Mouse (Mus musculus): ENCODE measurements around the gene Zbtb16.

Zbtb16 gene

DNA sequence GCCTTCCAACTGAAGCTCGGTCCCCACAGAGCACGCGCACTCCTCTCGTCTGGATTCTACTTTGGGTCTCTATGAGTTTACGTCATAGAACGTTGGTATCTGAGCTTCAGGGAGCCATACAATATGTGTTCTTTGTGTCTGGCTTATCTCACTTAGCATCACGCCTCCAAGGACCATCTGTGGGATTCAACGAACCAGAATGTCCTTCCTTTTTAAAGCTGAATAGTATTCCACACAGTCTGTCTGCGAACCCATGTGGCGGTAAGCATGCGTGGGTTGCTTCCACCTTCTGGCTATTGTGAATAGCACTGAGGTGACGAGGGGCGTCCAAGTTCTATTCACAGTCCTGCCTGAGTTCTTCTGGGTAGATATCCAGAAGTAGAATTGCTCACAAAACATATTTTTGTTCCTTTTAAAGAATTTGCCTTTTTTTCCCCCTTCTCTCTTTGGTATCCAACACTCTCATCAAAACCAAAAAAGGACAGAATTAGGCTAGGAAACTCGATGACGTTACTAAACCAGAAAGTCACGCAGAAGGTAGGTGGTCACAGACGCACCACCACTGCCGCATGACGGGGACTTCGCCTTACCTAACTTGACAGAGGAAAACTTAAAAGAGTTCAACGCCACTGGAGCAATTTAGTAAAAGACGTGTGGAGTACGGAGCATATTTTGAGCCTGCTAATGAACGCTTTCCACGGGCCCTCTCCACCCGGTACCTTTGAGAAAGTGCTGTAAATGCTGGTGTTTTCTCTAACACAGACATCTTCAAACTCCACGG, 32.4 kb downstream of the Zbtb16 start:
- DNase-seq (ENCODE audit: low read depth), result no peak

DNA sequence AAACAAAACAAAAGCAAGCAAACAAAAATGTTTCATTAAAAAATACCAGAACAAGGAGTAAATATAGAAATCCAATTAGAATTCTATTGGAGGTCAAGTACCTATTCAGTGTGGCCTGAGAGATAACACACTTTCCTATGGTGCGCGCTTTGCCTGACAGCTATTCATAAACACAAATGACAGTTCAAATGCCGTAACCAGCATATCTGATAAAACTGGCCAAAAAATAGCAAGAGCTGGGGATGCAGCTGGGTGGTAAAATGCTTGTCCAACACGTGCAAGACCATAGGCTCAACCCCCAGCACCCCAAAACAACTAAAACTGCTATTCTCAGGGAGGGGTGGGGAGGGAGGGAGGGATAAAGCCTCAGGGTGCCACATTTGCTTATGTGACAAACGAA, 33.6 kb downstream of the Zbtb16 start:
- no peak for DNase-seq (ENCODE audit: low read depth)

DNA sequence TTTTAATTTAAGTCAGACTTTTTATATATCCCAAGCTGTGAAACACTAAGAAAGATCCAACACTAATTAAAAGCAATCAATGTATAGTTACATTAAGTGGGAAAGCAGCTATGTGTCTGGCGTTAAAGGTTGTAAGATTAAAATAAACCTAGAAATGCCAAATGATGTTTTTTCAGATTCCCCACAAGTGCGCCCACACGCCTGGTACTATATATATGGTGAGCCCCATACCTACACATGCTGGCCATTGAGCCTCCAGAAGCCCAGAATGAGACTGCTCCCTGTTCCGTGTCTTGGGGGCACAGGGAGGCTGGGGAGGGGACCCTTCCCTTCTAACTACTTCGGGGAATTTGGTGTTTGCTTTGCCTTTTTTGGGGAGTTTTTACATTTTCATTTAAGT, 34.7 kb downstream of the Zbtb16 start:
- no peak for DNase-seq (ENCODE audit: low read depth)

DNA sequence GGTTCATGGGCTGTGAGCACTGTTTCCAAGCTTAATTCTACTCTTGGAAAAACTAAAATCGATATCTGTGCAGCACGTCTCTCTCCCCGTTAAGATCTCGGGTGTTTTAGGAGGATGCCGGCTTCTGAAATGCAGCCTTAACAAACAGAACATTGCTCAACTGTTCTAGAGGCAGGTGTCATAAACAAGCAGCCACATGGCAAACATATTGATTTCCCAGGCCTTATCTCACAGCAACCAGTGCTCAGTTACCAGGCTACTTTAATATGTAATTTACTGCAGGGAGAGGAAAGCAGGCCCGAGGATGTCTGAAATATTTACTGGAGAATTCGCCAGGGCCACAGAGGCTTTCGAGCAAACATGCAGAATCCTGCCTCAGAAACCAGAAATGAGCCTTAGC, 35.4 kb downstream of the Zbtb16 start:
- no peak for DNase-seq (ENCODE audit: low read depth)

DNA sequence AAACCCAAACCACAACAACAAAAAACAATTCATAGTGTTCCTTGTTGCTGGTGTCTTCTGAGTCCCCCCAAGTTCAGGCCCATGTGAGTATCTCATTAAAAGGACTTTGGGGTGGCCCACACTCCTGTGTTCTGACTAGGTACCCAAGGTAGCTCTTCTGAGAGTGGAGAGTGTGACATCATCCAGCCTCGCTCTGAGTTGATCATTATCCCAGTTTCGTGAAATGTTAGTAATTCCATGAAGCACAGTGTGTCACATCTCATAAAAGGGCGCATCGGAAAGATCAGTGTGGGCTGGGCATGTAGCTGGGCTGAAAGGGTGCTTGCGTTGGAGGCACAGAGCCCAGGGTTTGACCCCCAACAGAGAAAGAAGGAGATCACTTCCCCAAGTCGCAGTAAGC, 38.0 kb downstream of the Zbtb16 start:
- no peak for DNase-seq (ENCODE audit: low read depth)

DNA sequence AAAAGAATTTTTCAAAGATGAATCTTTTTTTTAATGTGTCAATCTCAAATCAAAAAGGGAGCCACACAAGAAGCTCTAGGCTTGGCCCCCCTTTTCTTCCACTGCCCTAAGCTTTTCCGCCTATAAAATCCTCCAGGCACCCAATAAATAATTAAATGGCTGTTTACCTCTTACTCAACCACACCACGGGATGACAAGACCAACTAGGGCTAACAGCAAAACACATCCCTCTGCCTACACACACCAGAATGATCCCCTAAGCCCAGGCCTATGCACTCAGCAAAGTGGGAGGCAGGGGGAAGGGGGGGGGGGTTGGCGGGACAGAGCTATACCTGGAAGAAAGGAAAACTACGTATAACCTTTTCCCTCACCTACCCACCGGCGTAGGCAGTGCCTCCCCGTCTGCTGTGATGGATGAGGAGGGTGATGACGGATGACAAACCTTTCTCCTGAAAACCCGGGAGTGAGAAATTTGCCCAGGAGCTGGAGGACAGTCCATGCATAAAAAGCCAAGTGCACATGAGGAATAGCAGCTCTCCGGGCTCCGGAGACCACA, 39.7 kb downstream of the Zbtb16 start:
- no peak for DNase-seq (ENCODE audit: low read depth)

DNA sequence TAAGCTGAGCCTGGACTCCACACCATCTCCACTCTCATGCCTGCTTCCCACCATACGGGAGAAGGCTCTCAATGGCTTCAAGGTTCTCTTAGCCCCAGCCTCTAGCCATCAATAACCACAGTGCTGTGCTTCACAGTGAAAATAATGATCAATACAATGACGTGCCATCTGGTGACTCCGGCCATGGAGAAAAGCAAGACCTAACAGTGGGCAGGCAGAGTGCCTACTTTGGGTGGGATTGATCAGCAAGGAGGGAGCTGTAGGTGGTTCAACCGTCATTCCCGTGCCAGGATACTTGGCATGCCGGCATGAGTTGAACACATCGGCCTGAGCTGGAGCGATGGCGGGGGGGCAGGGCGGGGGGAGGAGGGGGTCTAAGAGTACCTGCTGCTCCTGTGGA, 40.3 kb downstream of the Zbtb16 start:
- DNase-seq (ENCODE audit: low read depth), result no peak

DNA sequence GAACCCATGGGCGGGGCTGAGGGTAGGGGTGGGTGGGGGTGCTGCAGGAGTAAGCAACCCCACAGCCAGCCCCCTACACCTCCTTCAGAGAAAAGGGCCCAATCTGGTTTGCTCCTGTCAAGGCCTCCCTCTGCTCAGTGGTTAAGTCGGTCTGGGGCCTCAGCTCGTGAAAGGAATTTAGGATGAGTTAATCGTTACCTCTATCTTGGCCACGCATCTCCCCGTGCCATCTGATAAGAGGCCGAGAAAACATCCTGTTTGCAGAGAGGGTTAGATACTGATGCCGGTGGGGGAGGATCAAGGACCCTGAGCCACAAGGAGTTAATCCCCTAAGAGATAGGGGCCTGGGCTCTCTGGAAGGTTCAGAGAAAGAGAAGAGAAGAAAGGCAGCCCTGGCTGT, 40.9 kb downstream of the Zbtb16 start:
- DNase-seq (ENCODE audit: low read depth), result no peak

DNA sequence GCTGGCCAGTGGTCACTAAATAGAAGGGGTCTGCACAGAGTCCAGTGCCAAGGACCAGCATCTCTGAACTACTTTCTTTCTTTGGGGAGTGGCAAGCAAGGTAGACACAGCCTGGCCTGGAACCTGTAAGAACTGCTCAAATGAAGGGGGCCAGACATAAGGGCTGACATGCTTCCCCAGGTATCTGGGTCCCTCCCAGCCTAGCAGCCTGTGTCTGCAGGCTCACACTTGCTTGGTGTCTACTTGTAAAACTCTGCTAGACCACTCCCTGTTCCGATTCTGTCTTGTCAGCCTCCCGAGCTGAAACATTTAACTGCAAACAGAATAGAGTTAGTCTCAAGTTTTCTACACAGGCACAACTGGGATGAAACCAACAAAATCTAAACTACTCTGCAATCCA, 41.6 kb downstream of the Zbtb16 start:
- DNase-seq (ENCODE audit: low read depth), result no peak

DNA sequence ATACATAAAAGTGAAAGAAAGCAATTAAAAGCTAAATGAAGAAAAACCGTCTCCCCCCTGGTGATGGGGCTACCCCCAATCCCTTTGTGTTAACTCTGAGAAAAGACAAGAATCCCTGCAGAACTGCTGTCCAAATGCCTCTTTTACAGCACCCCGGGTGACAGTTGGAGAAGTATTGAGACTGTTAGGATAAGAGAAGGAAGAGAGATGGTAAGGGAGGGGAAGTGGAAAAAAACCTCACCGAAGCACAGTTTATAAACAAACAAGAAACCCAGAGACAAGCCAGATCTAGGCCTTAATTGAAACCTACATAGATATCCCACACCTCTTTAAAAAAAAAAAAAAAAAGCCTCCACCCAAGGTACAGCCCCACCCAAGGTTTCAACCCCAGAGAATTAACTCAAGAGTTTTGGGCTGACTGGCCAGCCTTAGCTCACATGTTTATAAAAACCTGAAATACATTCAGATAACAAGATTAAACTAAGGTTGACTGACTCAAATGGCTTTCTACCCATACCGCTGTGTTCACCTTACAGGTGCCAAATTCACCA, 42.3 kb downstream of the Zbtb16 start:
- no peak for DNase-seq (ENCODE audit: low read depth)

DNA sequence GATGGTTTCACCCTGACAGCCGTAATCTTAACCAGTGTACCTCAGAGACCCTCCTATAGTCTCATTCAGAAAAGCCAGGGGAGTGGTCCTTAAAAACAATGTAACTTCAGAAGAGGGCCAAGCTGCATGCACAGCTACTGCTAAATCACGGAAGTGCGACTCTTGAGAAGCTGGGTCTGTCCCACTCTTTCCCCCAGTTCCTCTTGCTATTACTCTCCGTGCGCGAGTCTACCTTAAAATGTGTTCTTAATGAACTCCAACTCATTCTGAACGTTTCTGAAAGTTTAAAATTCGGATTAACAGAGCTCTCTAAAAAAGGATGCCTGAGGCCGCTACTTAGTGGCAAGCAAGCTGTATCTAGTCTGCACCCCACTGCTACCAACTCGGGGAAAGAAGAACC, 45.4 kb downstream of the Zbtb16 start:
- DNase-seq (ENCODE audit: low read depth), result no peak

DNA sequence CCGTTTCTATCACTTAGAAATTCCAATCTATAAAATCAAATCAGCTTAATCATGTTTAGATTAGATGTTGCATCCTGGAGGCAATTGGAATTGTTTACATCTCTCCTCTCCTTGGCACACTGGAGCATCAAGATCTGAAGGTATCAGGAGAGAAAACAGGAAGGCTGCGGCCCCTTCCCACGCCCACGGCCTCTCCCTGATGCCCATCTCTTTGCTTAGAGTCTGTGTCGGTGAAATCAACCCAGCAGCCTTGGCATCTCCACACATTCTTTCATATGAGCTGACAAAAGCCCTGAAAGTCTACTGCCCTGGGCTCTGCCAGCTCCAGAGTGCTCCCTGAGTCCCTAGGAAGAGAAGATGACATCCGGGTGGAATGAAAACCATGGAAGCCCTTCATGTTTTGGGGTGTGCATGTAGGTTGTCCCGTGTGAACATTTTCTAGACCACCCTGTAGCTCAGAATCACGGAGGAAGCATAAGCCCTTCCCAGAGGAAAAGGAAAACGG, 48.1 kb downstream of the Zbtb16 start:
- no peak for DNase-seq (ENCODE audit: low read depth)

DNA sequence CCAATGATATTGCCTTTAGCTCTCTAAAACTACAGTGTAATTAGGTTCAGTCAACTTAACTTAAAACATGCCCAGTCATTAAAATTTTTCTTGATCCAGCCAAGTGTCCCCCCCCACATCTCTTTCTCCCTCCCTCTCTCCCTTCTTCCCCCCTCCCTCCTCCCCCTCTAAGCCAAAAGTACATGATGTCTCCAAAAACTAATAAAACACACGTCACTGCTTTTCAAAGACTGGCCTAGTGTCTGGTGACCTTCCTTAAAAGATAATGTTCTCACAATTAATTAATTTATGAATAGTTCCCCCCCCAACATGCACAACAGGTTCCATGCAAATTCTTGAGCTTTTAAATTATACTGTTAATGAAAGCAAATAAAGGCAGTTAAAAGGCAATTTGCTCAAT, 48.7 kb downstream of the Zbtb16 start:
- DNase-seq (ENCODE audit: low read depth), result no peak

DNA sequence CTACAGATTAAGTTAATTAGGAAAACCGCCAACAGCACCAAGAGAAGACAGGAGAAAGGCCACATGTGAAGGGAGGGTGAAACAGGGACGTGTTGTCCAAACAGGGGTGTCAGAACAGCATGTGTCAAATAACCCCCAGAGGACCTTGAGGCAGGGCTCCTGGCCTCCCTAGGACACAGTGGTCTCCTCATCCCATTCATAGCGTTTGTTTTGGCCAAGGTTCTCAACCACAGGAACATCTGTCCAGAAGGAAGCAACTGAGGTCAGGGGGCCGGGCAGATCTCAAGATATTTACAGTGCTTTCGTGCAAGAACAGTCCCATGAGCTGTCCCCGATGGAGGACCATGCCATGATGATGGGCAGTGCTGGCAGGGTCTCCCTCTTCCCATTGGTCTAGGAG, 49.2 kb downstream of the Zbtb16 start:
- DNase-seq (ENCODE audit: low read depth), result no peak

DNA sequence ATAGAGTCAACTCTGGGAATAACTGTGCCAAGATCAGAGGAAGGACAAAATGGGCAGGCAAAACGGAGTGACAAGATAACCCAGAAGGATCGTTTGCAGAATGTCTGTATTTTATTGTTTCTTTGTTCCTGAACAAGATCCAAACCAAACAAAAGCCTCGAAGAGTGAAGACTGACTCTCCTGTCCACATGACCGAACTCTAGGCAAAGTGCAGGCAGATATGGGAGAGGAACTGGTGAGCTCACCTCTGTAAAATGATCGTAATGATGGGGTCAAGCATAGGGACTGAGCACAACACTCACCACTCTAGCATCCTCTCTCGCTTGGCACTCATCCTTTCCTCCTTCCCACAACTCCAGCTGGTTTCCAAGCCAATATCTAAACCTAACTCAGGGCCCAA, 51.1 kb downstream of the Zbtb16 start:
- no peak for DNase-seq (ENCODE audit: low read depth)

DNA sequence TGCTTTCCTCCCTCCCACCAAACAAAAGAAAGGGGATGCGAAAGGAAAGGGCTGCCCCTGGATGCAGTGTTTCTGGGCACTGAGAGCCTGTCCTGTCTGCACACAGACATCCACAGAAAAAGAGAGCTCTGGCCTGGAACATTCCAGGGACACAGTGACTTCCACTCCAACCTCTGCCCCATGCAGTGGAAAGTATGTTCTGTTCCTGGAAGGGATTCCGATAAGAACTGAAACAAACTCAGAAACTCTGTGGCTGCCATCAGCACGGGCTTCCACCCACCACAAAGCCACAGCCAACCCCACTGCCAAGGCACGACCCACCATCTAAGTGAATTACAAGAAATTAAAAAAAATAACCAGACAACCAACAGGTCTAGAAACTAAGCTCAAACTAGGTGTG, 52.7 kb downstream of the Zbtb16 start:
- no peak for DNase-seq (ENCODE audit: low read depth)

DNA sequence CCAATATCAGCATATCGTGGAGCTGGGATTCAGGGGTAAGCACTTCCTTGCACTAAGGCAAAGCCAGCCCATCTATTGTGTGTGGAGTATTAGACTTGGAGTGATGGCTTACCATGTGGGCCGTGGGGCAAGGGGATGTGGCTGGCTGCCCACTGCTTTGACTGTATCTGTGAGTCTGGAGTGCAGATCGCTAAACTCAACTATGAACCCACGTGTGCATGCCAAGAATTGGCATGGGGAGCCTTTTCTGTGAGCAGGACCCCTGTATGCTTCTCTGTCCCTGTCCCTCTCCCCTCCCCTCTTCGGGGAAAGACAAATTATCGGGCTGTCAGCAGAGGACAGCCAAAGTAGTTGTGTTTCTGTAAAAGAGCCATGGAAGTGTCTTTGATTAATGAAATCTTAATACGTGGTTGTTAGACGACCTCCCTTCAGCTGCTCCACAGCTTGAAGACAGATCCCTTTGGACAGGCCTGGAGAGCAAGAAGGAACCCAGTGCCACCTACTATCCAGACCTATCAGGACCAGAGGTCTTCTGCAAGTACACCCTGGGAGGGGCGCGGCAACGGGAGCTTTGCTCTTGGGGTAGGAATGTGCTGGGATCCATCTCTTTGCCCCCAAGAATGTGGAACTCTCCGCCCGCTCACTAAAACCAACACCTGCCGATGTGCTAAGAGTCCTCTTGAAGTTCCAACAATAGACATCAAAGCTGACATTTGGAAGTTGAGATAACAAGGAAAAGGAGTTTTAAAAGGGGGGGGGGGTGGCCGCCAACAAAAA, 53.5 kb downstream of the Zbtb16 start:
- no peak for DNase-seq (ENCODE audit: low read depth)

DNA sequence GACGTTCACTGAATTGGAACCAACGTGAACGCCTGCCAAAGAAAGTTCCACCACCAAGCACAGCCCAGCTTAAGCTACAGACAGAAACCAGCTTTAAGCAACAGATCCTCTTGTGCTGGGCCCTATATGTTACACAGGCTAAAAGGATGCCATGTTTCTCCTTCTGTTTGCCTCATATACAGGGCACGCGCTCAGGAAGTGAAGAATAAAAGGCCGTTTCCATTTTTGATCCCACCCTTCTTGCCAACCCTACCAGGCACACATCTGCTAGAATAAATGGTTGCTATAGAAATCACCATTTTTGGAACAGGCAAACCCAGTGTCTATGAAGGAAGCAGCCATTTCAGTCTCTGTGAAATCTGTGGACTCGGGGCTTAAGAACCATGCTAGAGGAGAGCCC, 59.8 kb downstream of the Zbtb16 start:
- no peak for DNase-seq (ENCODE audit: low read depth)

DNA sequence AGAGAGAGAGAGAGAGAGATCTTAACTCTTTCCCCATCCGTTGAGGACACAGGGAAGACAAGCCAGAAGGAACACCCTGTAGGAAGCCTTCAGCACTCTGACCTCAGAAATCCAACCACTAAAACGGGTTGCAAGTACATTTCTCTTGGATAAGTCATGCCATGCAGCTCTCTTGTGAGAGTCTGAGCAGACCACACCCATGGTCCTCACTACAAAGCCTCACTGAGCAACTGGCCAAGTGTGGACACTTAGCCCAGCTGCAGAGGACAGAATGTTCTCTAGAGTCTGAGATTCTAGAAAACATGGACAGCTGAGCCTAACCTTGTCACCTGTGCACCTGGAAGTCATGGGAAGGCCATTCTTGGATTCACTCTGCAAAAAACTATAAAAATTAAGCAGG, 60.5 kb downstream of the Zbtb16 start:
- DNase-seq (ENCODE audit: low read depth), result no peak

DNA sequence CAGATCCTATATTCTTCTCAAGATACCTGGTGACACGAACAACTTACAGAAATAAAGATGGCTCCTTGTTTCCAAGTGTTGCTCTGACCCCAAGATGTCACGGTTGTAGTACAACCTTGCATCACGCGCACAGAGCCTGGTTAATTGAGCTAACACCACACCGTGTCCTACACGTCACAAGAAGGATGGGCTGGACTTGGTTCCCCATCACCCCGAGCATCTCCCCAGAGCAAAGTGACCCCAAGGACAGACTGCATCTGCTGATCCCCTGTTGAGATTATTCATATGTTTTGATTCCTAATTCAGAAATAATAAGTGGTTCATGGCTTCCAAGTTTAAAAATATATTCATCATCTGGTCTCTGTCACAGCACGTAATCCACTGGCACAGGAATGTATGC, 62.3 kb downstream of the Zbtb16 start:
- DNase-seq (ENCODE audit: low read depth), result no peak

DNA sequence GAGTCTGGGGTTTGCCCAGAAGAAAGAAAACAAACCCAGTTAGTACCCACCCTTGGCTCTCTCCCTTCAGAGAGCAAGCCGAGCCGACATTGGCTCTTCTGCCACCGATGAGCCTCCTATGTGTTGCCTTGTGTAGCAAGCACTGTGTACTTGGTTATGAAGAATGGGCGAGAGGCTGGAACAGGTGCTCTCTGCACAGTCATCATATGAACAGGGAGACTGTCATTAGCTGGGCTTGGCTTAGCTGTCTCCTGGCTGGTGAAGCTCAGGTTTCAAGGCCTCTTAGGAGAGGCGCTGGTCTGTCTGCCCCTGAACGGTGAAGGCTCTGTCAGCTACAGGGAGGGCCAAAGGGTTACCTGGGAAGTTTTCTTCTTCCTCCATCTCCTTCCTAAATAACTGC, 62.9 kb downstream of the Zbtb16 start:
- DNase-seq (ENCODE audit: low read depth), result no peak

DNA sequence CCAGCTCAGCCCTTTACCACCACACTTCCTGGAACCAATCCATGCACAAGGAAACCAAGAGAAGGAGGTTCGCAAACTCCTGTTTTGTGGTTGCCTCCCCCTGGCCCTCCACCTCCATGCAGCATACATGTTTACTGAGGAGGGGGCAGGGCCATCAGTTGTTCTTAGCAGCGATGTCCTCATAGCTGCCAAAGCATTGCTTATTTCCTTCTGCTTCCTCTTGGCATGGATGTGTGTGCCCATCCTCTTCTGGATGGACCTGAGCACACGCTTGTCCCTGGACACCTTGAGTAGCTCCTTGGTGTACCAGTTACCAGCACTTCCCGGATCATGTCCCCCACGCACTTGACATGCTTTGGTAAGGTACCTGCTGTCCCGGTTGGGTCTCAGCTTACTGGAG, 64.5 kb downstream of the Zbtb16 start:
- no peak for DNase-seq (ENCODE audit: low read depth)

DNA sequence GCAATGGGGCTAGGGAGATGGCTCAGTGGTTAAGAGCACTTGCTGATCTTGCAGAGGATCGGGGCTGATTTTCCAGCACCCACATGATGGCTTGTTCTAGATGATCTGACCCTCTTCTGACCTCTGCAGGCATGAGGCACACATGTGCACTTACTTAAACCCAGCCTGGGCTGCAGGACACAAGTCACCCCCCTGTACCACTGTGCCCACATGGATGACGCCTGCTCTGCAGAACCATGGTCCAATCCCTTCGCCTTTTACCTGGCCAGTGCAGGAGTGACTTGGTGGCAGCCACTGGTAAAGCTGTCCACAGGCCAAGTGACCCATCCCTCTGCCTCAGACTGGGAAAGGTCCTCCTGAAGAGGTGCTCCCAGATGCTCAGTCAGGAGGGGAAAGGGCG, 67.1 kb downstream of the Zbtb16 start:
- no peak for DNase-seq (ENCODE audit: low read depth)

All from c-Kit-positive CD71-negative TER-119-negative erythroid progenitor cells, embryonic 14.5 days (primary cell).